Mouse (Mus musculus): ENCODE data around the gene Ints2. TPM values are rescaled to one million over a fixed set of nuclear protein-coding genes. Genes with fewer than 3 reads are reported as not detected.

Gene Ints2
- polyA plus RNA-seq (2014; fragmentation: Illumina TruSeq; extraction: RNeasy Lipid Tissue Mini Kit (QIAGEN cat#74804); ENCODE audit: low read depth, low replicate concordance), result 30.6 TPM

DNA sequence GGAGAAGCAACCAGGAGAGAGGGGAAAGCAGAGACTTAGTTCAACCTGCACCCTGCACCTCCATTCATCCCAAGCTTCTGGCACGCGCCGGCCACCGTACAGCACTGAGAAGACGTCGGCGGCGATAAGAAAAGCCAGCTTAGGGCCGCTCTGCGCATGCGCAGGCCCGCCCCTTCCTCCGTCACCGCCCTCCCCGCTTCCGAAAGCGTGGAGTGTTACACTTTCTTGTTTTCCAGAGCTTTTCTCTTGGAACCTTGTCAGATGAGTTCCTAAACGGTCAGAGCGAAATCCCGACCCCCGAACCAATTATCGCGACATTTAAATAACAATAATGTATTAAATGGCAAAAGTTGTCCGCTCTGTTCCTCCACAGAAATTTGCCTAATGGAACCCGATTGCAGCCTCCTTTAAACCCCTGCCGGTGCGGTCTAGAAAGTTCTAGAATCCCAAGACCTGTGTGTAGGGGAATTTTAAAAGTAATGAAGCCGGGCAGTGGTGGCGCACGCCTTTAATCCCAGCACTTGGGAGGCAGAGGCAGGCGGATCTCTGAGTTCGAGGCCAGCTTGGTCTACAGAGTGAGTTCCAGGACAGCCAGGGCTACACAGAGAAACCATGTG lies at the start of gene Ints2:
TSS of gene Ints2 (minus strand) at position 116 of the 617 bp plus-strand sequence.

DNA sequence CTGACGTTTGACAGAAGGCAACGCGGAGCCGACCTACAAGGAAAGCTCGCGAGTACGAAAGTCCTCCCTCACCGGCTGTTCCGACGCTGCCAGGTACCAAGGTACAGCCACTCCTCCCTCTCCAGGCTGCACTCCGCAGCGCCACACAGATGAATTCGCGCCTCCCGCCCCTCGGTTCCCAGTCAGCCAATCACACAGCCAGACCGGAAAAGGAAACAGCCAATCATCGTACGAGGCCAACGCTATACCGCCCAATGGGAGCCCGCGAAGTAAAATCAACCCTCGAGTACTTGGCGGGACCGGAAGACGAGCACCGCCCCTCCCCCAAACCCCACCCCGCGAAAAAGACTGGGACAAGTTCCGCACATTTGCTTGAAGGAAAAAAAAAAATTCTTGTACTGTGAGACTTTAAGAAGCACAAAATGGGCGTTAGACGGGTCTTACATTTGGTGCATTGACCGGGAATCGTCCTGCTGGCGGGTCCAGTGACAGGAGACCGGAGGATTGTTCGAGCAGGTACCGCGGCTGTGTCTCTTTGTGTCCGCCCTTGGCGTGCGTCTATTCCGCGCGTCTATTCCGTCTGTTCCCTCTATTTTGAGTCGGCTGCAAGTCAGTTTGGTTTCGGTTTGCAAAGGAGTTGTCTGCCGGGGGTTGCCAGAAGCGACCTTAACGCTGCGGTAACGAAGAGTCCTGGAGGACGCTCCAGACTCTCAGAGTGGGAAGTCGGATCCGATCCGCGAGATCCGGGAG lies 56.2 kb downstream of the Ints2 start, which contains the start of gene Brip1:
TSS of gene Brip1 (minus strand) at position 157 of the 750 bp plus-strand sequence.

Other genes starting within 250 kb of the Ints2 start
- 3.0 TPM for gene Brip1, start 56.4 kb downstream of the Ints2 start, polyA plus RNA-seq (2014; fragmentation: Illumina TruSeq; extraction: RNeasy Lipid Tissue Mini Kit (QIAGEN cat#74804); ENCODE audit: low read depth, low replicate concordance)
- 90.0 TPM for gene Med13, start 100.0 kb upstream of the Ints2 start, polyA plus RNA-seq (2014; fragmentation: Illumina TruSeq; extraction: RNeasy Lipid Tissue Mini Kit (QIAGEN cat#74804); ENCODE audit: low read depth, low replicate concordance)
- 75.1 TPM for gene Rnft1, start 227.1 kb upstream of the Ints2 start, polyA plus RNA-seq (2014; fragmentation: Illumina TruSeq; extraction: RNeasy Lipid Tissue Mini Kit (QIAGEN cat#74804); ENCODE audit: low read depth, low replicate concordance)